Mouse (Mus musculus): Measurements from ENCODE around the gene Slc27a1. TPM values are rescaled to one million over a fixed set of nuclear protein-coding genes. Genes with fewer than 3 reads are reported as not detected.

The Slc27a1 gene
- polyA plus RNA-seq, 1 experiment from 2014 or later, result 35.2 TPM

- Histone ChIP-seq H3K27ac (ENCODE audit: low read length) (no peak overlapping the region), H3K9me3 (replicated peaks; ENCODE audit: control insufficient read depth, low read length) (no peaks in the 10 kb centered on the region), H3K4me1 (ENCODE audit: control insufficient read depth, insufficient read depth, low read length) (peaks cover 8% of the 10 kb centered on the region; the same call in 1 of the 2 replicates), H3K4me2 (ENCODE audit: low read depth, low read length) (no peak overlapping the region), H3K4me3 (replicated peaks; ENCODE audit: low read length) (no peak overlapping the region), H3K27me3 (ENCODE audit: control insufficient read depth, insufficient read depth, low read length) (no peaks in the 10 kb centered on the region), H3K36me3 (ENCODE audit: control insufficient read depth, insufficient read depth, low read length) (no peaks in the 10 kb centered on the region), H3K9ac (ENCODE audit: low read length) (no peak overlapping the region)
- 65% methylated on average over 7 of the region's 7 CpGs for WGBS
- no peak for ATAC-seq (ENCODE audit: insufficient read depth, low FRiP score)
These were observed 17.9 kb upstream of the Slc27a1 start for GRCm38 (mm10) chr8:71550754-71551153.

- Histone ChIP-seq H3K4me3 (replicated peaks; ENCODE audit: low read length) (no peak overlapping the region), H3K9ac (ENCODE audit: low read length) (no peak overlapping the region), H3K9me3 (replicated peaks; ENCODE audit: control insufficient read depth, low read length) (no peaks in the 10 kb centered on the region), H3K27ac (ENCODE audit: low read length) (0 out of 2 replicates have a peak overlapping the region, but pooled peaks have one; percentile 15), H3K27me3 (ENCODE audit: control insufficient read depth, insufficient read depth, low read length) (peaks cover 2% of the 10 kb centered on the region), H3K4me2 (ENCODE audit: low read depth, low read length) (no peak overlapping the region), H3K4me1 (ENCODE audit: control insufficient read depth, insufficient read depth, low read length) (peaks cover 8% of the 10 kb centered on the region; the same call in 1 of the 2 replicates), H3K36me3 (ENCODE audit: control insufficient read depth, insufficient read depth, low read length) (no peaks in the 10 kb centered on the region)
- WGBS, result 43% methylated on average over 6 of the region's 6 CpGs
- no peak for ATAC-seq (ENCODE audit: insufficient read depth, low FRiP score)
These were observed 15.9 kb upstream of the Slc27a1 start for GRCm38 (mm10) chr8:71552770-71553169.

- Histone ChIP-seq H3K27ac (ENCODE audit: low read length) (no peak overlapping the region), H3K36me3 (ENCODE audit: control insufficient read depth, insufficient read depth, low read length) (no peaks in the 10 kb centered on the region), H3K9ac (ENCODE audit: low read length) (no peak overlapping the region), H3K27me3 (ENCODE audit: control insufficient read depth, insufficient read depth, low read length) (peaks cover 14% of the 10 kb centered on the region), H3K4me3 (replicated peaks; ENCODE audit: low read length) (no peak overlapping the region), H3K9me3 (replicated peaks; ENCODE audit: control insufficient read depth, low read length) (no peaks in the 10 kb centered on the region), H3K4me1 (ENCODE audit: control insufficient read depth, insufficient read depth, low read length) (peaks cover 16% of the 10 kb centered on the region), H3K4me2 (ENCODE audit: low read depth, low read length) (no peak overlapping the region)
- WGBS, result 69% methylated on average over 6 of the region's 6 CpGs
- no peak for ATAC-seq (ENCODE audit: insufficient read depth, low FRiP score)
These were observed 14.7 kb upstream of the Slc27a1 start for GRCm38 (mm10) chr8:71554001-71554400.

GRCm38 (mm10) chr8:71554644-71555043 is 14.0 kb upstream of the Slc27a1 start:
- H3K9me3 ChIP-seq (replicated peaks; ENCODE audit: control insufficient read depth, low read length), result no peaks in the 10 kb centered on the region
- H3K4me2 ChIP-seq (ENCODE audit: low read depth, low read length), result no peak overlapping the region
- H3K4me3 ChIP-seq (replicated peaks; ENCODE audit: low read length), result no peak overlapping the region
- 91% methylated on average over 2 of the region's 2 CpGs for WGBS
- H3K27me3 ChIP-seq (ENCODE audit: control insufficient read depth, insufficient read depth, low read length), result peaks cover 16% of the 10 kb centered on the region
- no peak for ATAC-seq (ENCODE audit: insufficient read depth, low FRiP score)
- no peak overlapping the region for H3K27ac ChIP-seq (ENCODE audit: low read length)
- H3K4me1 ChIP-seq (ENCODE audit: control insufficient read depth, insufficient read depth, low read length), result peaks cover 20% of the 10 kb centered on the region
- no peaks in the 10 kb centered on the region for H3K36me3 ChIP-seq (ENCODE audit: control insufficient read depth, insufficient read depth, low read length)
- H3K9ac ChIP-seq (ENCODE audit: low read length), result no peak overlapping the region

- Histone ChIP-seq H3K4me3 (replicated peaks; ENCODE audit: low read length) (peak within 1 kb of the TSS; percentile 54), H3K27ac (ENCODE audit: low read length) (no peak within 1 kb of the TSS), H3K9me3 (replicated peaks; ENCODE audit: control insufficient read depth, low read length) (no peaks in the 10 kb centered on the region), H3K4me1 (ENCODE audit: control insufficient read depth, insufficient read depth, low read length) (peaks cover 20% of the 10 kb centered on the region), H3K27me3 (ENCODE audit: control insufficient read depth, insufficient read depth, low read length) (peaks cover 36% of the 10 kb centered on the region), H3K4me2 (ENCODE audit: low read depth, low read length) (peak within 1 kb of the TSS; percentile 90), H3K36me3 (ENCODE audit: control insufficient read depth, insufficient read depth, low read length) (no peaks in the 10 kb centered on the region), H3K9ac (ENCODE audit: low read length) (peak within 1 kb of the TSS; percentile 73)
- WGBS, result 3% methylated on average over 70 of the region's 70 CpGs
- ATAC-seq (ENCODE audit: insufficient read depth, low FRiP score), result peak; percentile 4; the same call in 1 of the 2 replicates
These were observed 10.4 kb upstream of the Slc27a1 start, which contains the start of gene Tmem221 for GRCm38 (mm10) chr8:71558071-71558957. Gene Tmem221, minus strand, starts transcription at chr8:71558871.

GRCm38 (mm10) chr8:71558958-71559690 is 9.6 kb upstream of the Slc27a1 start:
- Histone ChIP-seq H3K9me3 (replicated peaks; ENCODE audit: control insufficient read depth, low read length) (no peaks in the 10 kb centered on the region), H3K36me3 (ENCODE audit: control insufficient read depth, insufficient read depth, low read length) (no peaks in the 10 kb centered on the region), H3K4me1 (ENCODE audit: control insufficient read depth, insufficient read depth, low read length) (peaks cover 20% of the 10 kb centered on the region), H3K27ac (ENCODE audit: low read length) (no peak overlapping the region), H3K9ac (ENCODE audit: low read length) (peak overlapping the region; percentile 73), H3K4me3 (replicated peaks; ENCODE audit: low read length) (peak overlapping the region; percentile 54), H3K27me3 (ENCODE audit: control insufficient read depth, insufficient read depth, low read length) (peaks cover 36% of the 10 kb centered on the region), H3K4me2 (ENCODE audit: low read depth, low read length) (peak overlapping the region; percentile 90)
- ATAC-seq (ENCODE audit: insufficient read depth, low FRiP score), result peak; percentile 74
- 2% methylated on average over 24 of the region's 24 CpGs for WGBS

GRCm38 (mm10) chr8:71560071-71560470 is 8.6 kb upstream of the Slc27a1 start:
- peaks cover 20% of the 10 kb centered on the region for H3K4me1 ChIP-seq (ENCODE audit: control insufficient read depth, insufficient read depth, low read length)
- 74% methylated on average over 3 of the region's 3 CpGs for WGBS
- no peak overlapping the region for H3K9ac ChIP-seq (ENCODE audit: low read length)
- H3K4me3 ChIP-seq (replicated peaks; ENCODE audit: low read length), result no peak overlapping the region
- no peaks in the 10 kb centered on the region for H3K36me3 ChIP-seq (ENCODE audit: control insufficient read depth, insufficient read depth, low read length)
- no peak overlapping the region for H3K4me2 ChIP-seq (ENCODE audit: low read depth, low read length)
- no peak for ATAC-seq (ENCODE audit: insufficient read depth, low FRiP score)
- H3K27me3 ChIP-seq (ENCODE audit: control insufficient read depth, insufficient read depth, low read length), result peaks cover 36% of the 10 kb centered on the region
- H3K27ac ChIP-seq (ENCODE audit: low read length), result no peak overlapping the region
- H3K9me3 ChIP-seq (replicated peaks; ENCODE audit: control insufficient read depth, low read length), result no peaks in the 10 kb centered on the region

- H3K4me1 ChIP-seq (ENCODE audit: control insufficient read depth, insufficient read depth, low read length), result peaks cover 20% of the 10 kb centered on the region
- ATAC-seq (ENCODE audit: insufficient read depth, low FRiP score), result no peak
- H3K27me3 ChIP-seq (ENCODE audit: control insufficient read depth, insufficient read depth, low read length), result peaks cover 36% of the 10 kb centered on the region
- WGBS, result 81% methylated on average over 5 of the region's 5 CpGs
- H3K36me3 ChIP-seq (ENCODE audit: control insufficient read depth, insufficient read depth, low read length), result no peaks in the 10 kb centered on the region
- H3K27ac ChIP-seq (ENCODE audit: low read length), result no peak overlapping the region
- H3K9me3 ChIP-seq (replicated peaks; ENCODE audit: control insufficient read depth, low read length), result no peaks in the 10 kb centered on the region
- H3K4me3 ChIP-seq (replicated peaks; ENCODE audit: low read length), result no peak overlapping the region
- no peak overlapping the region for H3K4me2 ChIP-seq (ENCODE audit: low read depth, low read length)
- H3K9ac ChIP-seq (ENCODE audit: low read length), result no peak overlapping the region
These were observed 7.9 kb upstream of the Slc27a1 start for GRCm38 (mm10) chr8:71560765-71561164.

GRCm38 (mm10) chr8:71561401-71561800 is 7.3 kb upstream of the Slc27a1 start:
- no peak for ATAC-seq (ENCODE audit: insufficient read depth, low FRiP score)
- Histone ChIP-seq H3K4me1 (ENCODE audit: control insufficient read depth, insufficient read depth, low read length) (peaks cover 20% of the 10 kb centered on the region), H3K9me3 (replicated peaks; ENCODE audit: control insufficient read depth, low read length) (no peaks in the 10 kb centered on the region), H3K9ac (ENCODE audit: low read length) (no peak overlapping the region), H3K4me3 (replicated peaks; ENCODE audit: low read length) (no peak overlapping the region), H3K36me3 (ENCODE audit: control insufficient read depth, insufficient read depth, low read length) (no peaks in the 10 kb centered on the region), H3K4me2 (ENCODE audit: low read depth, low read length) (no peak overlapping the region), H3K27ac (ENCODE audit: low read length) (no peak overlapping the region), H3K27me3 (ENCODE audit: control insufficient read depth, insufficient read depth, low read length) (peaks cover 39% of the 10 kb centered on the region)
- WGBS, result 2% methylated on average over 15 of the region's 15 CpGs

Measured in stomach, embryonic 16.5 days (tissue).